Mouse (Mus musculus) gastrocnemius, adult 2 months (tissue): ENCODE measurements around the gene Itpk1. TPM values are rescaled to one million over a fixed set of nuclear protein-coding genes. Genes with fewer than 3 reads are reported as not detected.

Experiments used
- DNase-seq: peaks from one replicate; pipeline ENCODE4 v3.0.0; 2022
- H3K27ac ChIP-seq: fragments of 200-600 bp; 2 replicates; pipeline ENCODE4 v1.8.1; 2022; ENCODE audit warnings: mild to moderate bottlenecking
- H3K4me3 ChIP-seq: fragments of 200-600 bp; 2 replicates; pipeline ENCODE4 v1.8.1; 2022; ENCODE audit warnings: mild to moderate bottlenecking, moderate library complexity
- CTCF ChIP-seq: fragments of 200-600 bp; IDR thresholded peaks from 2 replicates; pipeline ENCODE4 v1.8.1; 2022; ENCODE audit warnings: antibody characterized with exemption, mild to moderate bottlenecking, moderate library complexity
- intact Hi-C: fragments of 180-260 bp; cut with DNase I; formaldehyde crosslinking; loops from one replicate; pipeline ENCODE4 v1.15.1; 2025
- total RNA-seq, 2 experiments: library from RNA; stranded (reverse); gene quantifications; 2 replicates each; pipeline ENCODE4 v1.2.3; 2021

Gene Itpk1
- total RNA-seq, 2 experiments from 2014 or later, result 6.5 to 6.6 TPM

DNA sequence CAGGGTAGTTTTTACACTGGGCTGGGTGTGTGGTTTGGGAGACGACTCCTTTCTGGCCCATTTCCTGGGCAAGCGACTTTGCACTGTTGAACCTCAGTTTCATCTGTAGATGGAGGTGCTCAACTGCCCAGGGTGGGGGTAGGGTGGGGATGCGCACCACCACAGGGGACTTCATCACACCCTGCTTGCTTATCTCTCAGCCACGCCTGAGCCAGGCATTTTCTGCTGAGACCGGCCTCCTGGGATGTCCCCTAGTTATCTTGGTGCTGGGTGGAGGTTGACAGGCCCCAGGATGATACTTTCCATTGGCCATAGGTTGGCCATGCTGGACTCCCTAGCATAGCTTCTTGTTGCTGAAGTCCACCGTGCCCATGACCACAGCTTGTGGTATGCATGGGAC is 139.6 kb downstream of the Itpk1 start:
- no peak for DNase-seq
- no peak for TF ChIP-seq CTCF
- H3K27ac ChIP-seq, result no peak overlapping the region
- intact Hi-C loops, result no loop called here
- no peak overlapping the region for H3K4me3 ChIP-seq

DNA sequence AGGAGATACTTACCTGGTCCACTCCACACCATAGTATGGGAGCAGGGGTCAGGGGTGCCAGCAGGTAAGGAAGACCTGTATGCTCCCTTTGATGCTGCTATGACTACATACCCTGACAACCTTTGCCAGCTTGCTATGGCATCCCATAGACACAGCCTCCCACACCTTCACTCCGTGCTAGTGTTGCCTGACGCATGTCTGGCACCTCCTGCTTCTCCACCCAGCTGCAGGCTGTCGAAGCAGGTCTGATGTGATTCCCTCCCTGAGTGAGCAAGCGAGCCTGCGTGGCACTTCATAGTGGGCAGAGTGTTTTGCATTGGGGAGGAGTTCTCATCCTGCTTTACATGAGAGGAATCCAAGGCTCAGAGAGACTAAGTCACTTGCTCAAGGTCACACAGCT is 147.4 kb downstream of the Itpk1 start:
- TF ChIP-seq CTCF, result no peak

DNA sequence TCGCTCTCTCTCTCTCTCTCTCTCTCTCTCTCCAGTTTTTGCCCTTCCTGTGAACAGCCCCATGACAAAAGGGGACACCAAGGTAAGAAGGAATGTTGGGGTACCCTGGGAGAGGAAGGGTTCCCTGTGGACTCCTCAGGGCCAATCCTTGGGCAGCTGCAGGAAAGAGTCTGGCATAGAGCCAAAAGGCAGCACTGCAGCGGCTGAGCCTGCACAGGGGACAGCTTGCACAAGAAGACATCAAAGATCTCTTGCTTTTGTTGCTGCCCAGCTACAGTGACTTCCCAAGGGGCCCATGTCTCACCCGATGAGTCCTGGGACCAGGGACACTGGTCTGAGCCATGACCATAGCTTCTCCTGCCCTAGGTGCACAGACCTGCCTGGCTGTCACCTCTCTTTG is 148.9 kb downstream of the Itpk1 start:
- no peak for DNase-seq
- Histone ChIP-seq H3K4me3 (no peak overlapping the region), H3K27ac (no peak overlapping the region)
- no peak for TF ChIP-seq CTCF
- intact Hi-C loops, result no loop called here

More for the DNA sequence above, 147.4 kb downstream of the Itpk1 start:
- intact Hi-C loops, result no loop called here
- H3K4me3 ChIP-seq, result no peak overlapping the region
- no peak for DNase-seq
- H3K27ac ChIP-seq, result no peak overlapping the region

DNA sequence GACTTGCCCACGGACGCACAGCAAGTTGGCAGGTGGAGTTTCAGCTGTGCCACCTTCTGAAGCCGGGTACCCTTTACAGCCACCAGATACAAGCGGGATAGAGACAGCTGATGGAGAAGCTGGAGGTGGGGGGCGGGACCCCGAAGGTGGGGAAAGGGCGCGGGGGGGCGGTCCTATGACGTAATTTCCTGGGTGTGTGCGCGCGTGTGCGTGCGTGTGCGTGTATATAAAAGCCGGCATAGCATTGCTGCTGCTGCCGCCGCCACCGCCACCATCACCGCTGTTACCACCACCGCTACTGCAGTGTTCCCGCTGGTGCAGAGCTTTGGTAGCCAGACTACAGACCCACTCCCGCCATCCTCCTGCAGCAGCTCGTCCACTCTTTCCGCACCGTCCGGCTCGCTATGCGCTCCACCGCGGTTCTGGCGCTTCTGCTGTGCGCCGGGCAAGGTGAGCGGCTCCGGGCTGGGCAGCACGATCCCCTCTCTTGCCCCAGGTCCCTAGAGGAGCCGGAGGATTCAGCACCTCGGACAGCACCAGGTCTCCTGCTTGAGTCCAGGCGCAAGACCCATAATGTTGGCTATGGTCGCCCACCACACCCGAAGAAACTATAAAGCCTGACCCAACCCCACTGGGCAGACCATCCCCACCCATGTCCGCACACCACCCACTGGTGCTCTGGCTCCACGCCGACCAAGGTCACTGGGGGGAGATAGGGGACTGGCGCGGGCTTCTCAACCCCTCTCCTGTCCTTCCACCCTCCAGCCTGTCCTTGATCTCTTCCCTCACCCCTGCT is 149.8 kb downstream of the Itpk1 start, which contains the start of gene Chga:
Gene Chga (plus strand): TSS at position 249 of the 796 bp plus-strand sequence.
- intact Hi-C loops, result no loop called here
- Histone ChIP-seq H3K4me3 (no peak within 1 kb of the TSS), H3K27ac (no peak within 1 kb of the TSS)
- DNase-seq, result peak; percentile 68
- no peak for TF ChIP-seq CTCF

DNA sequence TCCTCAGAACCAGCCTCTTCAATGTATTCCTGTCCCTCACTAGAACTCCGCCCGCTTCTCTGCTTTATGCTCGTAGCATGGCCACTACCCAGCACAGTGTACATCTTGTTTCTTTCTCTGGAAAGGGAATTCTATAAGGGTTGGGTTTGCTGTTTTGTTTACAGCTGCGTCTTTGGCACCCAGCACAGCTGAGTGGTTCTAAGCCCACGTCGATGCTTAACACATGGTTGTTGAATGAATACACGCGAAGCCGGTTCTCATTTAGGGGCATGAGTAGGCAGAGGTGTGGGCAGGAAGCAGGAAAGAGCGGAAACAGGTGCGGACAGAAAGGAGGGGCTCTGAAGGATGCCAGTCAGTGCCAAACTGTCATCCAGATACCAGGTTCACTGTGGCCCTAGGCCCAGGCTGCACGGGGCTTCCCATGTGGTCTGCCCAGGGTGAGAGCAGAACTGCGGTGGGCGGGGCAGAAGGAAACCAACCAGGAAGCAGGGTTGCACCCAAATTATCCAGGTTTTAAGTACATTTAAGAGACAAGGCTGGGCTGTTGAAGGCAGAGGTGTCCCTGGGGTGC is 150.9 kb downstream of the Itpk1 start:
- no peak overlapping the region for H3K27ac ChIP-seq
- no peak for TF ChIP-seq CTCF
- intact Hi-C loops, result no loop called here
- H3K4me3 ChIP-seq, result no peak overlapping the region
- no peak for DNase-seq

DNA sequence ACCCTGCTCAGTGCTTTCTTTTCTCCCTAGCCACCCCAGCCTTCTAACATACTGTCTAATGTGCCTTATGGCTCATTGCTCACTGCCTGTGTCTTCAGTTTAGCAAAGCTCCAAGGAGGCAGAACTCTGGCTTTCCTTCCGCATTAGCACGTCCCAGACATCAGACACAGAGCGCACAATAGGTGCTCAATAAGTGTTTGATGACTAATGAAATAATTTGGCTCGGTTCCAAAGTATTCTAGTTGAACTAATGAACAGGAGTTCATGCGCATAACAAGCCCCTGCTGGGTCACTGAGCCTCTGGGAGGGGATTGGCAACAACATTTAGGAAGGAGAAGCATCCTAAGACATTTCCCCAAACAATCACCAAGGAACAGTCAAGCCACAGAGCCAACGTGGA is 152.7 kb downstream of the Itpk1 start:
- Histone ChIP-seq H3K27ac (no peak overlapping the region), H3K4me3 (no peak overlapping the region)
- no peak for DNase-seq
- no peak for TF ChIP-seq CTCF
- intact Hi-C loops, result no loop called here

DNA sequence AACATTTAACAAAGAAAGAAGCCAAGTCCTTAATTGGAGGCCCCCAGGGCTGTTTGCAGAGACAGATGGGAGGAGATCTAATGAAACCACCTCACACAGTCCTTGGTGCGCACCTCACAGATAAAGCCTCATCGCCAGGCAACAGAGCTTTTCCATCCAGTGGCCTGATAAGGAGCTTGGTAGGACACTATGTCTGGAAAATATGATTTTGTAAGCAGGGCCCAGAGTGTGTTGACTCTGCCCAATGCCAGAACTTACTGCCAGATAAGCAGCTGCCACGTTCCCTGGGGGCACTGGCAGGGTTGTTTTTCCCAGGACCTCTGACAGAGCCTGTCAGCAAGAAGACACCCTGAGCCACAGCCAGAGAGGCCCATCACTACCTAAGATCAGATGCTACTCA is 153.5 kb downstream of the Itpk1 start:
- H3K27ac ChIP-seq, result no peak overlapping the region
- TF ChIP-seq CTCF, result no peak
- no peak for DNase-seq
- intact Hi-C loops, result no loop called here
- no peak overlapping the region for H3K4me3 ChIP-seq

DNA sequence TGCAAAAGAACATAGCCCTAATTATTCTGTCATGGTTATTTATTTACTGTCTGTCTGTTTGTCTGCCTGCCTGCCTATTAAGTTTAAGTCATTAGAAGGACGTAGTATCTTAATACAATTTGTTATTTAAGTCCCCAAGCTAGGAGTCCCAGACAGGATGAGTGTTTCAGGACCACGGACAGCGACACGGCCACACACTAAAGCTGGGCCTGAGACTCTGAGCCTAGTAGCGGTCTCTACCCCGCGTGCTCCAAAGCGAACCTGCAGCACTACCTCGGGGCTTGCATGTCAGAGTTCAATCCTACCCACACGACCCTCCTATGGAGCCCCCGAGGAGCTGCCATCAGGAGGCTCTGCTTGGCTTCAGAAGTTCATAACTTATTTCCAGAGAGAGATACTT is 154.2 kb downstream of the Itpk1 start:
- TF ChIP-seq CTCF, result no peak
- H3K27ac ChIP-seq, result no peak overlapping the region
- no peak overlapping the region for H3K4me3 ChIP-seq
- DNase-seq, result peak; percentile 74
- intact Hi-C loops, result no loop called here

DNA sequence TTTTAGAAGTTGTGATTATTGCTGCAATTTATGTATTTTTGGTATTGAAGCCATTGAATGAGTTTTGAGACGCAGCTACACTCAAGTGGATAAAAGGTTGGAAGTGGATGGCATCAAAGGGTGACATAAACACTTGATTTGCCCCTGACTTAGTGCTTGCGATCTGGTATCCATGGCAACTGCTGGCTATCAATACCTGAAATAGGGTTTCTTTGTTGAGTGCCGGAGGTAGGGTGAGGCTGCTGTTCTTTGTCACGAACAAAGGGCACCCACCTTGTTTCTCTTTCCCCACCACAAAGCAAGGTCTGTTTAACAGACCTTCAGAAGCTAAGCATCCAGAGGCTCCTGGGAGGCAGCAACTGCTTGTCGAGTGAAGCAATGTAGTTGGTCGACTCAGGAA is 159.6 kb downstream of the Itpk1 start:
- H3K4me3 ChIP-seq, result no peak overlapping the region
- TF ChIP-seq CTCF, result no peak
- no peak overlapping the region for H3K27ac ChIP-seq
- no peak for DNase-seq
- intact Hi-C loops, result no loop called here

DNA sequence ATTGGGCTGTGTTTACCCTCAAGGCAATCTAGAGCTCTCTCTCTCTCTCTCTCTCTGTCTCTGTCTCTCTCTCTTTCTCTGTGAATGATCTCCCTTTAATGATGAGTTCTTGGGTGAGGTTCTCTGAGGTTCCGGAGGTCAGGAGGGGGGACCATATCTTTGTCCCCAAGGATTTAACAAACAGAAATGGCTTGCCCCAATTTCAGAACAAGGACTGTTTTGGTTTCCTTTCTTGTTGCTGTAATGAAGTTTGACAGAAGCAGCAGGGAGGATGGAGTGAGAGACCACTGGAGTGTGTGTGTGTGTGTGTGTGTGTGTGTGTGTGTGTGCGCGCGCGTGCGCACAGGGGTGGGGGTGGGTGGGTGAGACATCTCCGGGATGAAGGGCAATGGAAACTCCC is 163.6 kb downstream of the Itpk1 start:
- TF ChIP-seq CTCF, result no peak
- H3K27ac ChIP-seq, result no peak overlapping the region
- intact Hi-C loops, result no loop called here

DNA sequence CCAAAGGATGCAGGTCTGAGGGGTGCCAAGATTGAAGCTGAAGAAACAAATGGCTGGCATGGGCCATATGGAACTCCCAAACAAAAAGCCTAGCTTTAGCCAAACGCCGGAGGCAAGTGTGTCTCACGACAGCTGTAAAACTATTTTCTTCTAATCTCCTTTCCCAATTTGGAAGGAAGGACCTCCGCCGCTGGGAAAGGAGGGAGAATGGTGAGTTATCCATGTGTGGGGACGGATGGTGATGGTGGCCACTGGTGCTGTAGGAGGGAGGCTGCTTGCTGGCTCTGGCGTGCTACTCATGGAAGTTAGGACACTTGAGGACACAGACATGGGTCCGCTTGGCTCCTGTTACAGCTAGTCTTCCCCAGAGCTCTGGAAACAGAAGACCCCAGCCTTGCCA is 164.5 kb downstream of the Itpk1 start:
- H3K4me3 ChIP-seq, result no peak overlapping the region
- H3K27ac ChIP-seq, result no peak overlapping the region
- intact Hi-C loops, result no loop called here
- no peak for DNase-seq
- no peak for TF ChIP-seq CTCF

More for the DNA sequence above, 163.6 kb downstream of the Itpk1 start:
- no peak overlapping the region for H3K4me3 ChIP-seq
- DNase-seq, result no peak

DNA sequence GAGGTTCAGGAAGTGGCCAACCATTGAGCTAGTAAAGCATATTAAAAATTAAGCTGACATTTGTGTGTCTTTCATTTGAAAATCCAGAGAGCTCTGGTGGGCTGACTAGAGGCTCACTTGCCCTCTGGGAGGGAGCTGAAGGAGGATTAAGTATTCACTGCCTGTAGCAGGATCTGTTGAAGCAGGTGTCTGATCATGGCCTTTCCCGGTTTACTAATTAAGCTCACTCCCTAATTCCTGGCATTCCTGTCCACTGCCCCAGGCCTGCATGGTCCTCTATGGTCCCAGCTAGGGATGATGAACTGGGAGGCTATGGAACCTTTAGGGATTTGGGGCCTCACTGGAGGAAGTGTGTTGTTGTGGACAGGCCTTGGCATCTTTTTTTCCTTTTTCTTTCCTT is 168.9 kb downstream of the Itpk1 start:
- no peak for DNase-seq
- TF ChIP-seq CTCF, result no peak
- intact Hi-C loops, result no loop called here

DNA sequence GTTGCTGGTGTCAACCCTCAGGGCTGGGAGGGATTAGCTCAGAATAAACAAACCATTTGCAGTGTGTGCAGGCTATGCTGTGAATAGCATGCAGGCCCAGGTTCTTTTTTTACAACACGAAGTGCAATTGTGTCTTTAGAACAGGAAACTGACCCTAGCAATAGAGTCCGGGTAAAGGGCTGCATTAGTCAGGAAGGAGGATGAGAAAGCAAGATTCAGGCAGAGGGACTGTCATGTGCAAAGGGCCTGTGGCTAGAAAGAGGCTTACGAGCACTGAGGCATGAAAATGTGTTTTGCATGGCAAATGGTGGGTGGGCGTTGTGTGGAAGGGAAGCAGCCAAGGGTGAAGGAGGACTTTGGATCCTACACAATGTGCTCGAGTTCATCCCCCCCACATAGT is 176.7 kb downstream of the Itpk1 start:
- no peak overlapping the region for H3K27ac ChIP-seq
- DNase-seq, result no peak
- intact Hi-C loops, result no loop called here
- H3K4me3 ChIP-seq, result no peak overlapping the region
- TF ChIP-seq CTCF, result no peak

More for the DNA sequence above, 168.9 kb downstream of the Itpk1 start:
- no peak overlapping the region for H3K27ac ChIP-seq
- no peak overlapping the region for H3K4me3 ChIP-seq

DNA sequence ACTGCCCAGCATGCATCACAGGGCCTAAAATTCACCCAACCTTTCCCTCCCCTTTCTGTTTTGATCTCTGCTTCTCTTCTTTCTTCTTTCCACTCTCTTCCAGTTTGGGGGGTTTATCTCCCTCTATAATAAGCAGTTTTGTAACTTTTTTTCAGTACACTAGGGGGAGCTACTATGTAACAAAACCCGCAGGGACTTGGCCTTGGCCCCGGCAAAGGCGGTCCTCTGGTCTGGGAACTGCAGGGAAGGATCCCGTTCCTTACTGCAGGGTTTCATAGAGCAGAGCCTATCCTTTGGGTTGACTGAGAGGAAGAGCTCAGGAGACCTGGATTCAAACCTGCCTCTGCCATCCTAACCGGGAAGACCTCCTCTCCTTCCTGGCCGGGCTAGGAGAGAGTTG is 180.0 kb downstream of the Itpk1 start:
- intact Hi-C loops, result loop anchor here (2.0 kb wide), 1 partner anchor 194 kb away; no protein-coding TSS in a partner anchor
- peak; percentile 48 for DNase-seq

More for the DNA sequence above, 180.0 kb downstream of the Itpk1 start:
- H3K27ac ChIP-seq, result no peak overlapping the region
- H3K4me3 ChIP-seq, result no peak overlapping the region
- TF ChIP-seq CTCF, result peak; percentile 57
